23 mouse cellular contexts compared by ENCODE assay signal in the genomic region with DNA sequence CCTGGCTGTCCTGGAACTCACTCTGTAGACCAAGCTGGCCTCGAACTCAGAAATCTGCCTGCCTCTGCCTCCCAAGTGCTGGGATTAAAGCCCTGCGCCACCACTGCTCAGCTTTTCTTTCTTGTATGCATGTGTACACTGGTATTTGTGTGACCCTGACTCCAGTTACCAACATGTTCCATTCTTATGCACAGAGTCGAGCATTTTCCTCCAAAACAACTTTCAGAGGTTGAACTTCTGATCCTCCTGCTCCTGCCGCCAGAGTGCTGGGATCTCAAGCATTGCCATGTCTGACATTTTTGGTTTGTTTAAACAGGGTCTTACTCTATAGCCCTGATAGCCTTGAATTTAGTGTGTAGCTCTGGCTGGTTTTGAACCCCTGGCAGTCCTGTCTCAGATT. TPM values are rescaled to one million over a fixed set of nuclear protein-coding genes. Genes with fewer than 3 reads are reported as not detected.
DNase-seq lines count a peak whose midpoint lies in the region; TF ChIP-seq lines count a peak whose summit lies in the region.
"Had no signal": no experiment of that assay in that cellular context is flagged by ENCODE, and none has a peak within 500 bp of the region (broad histone marks: within the 10 kb centered on the region; RNA-seq: fewer than 3 reads in every experiment).

No protein-coding gene starts in this region.

- H3K27me3 ChIP-seq in cerebellum, adult 2 months (ENCODE audit: control insufficient read depth, insufficient read depth, low read length), result no peaks in the 10 kb centered on the region
- H3K27me3 ChIP-seq: CH12.LX; forebrain, embryonic 12.5 days; forebrain, embryonic 15.5 days; heart, embryonic 13.5 days; Patski had no signal

- no peak for TF ChIP-seq CTCF in cerebellum, adult 2 months (IDR thresholded peaks at IDR 0.05; ENCODE audit: borderline replicate concordance, insufficient read depth, low read depth, low read length)

- H3K4me1 ChIP-seq in cerebellum, adult 2 months (ENCODE audit: control insufficient read depth, insufficient read depth, low read length), result no peaks in the 10 kb centered on the region

- WGBS in cerebellum, adult 2 months, result 93% methylated on average over 4 of the region's 4 CpGs

- intact Hi-C loops in heart, postnatal 14 days (cut with DNase I), result no loop called here

- H3K27ac ChIP-seq in cerebellum, adult 2 months (ENCODE audit: insufficient read depth, low read length), result no peak overlapping the region
- H3K27ac ChIP-seq: forebrain, embryonic 12.5 days; forebrain, embryonic 15.5 days; heart, adult 2 months; heart, embryonic 10.5 days; heart, embryonic 13.5 days; hindbrain, embryonic 14.5 days had no signal

- peak; percentile 39 for DNase-seq in heart, adult 11 months
- DNase-seq in heart, postnatal 14 days, result no peak
- DNase-seq in testis, postnatal 10 days (ENCODE audit: low spot score), result peak; percentile 18
- no peak for DNase-seq in testis, postnatal 14 days (ENCODE audit: low spot score)
- DNase-seq in R1 (ENCODE audit: low read depth, low spot score), result peak; percentile 86
- DNase-seq in cerebellum, adult 2 months, result no peak
- no peak for DNase-seq in ovary, adult 18-20 months (ENCODE audit: low spot score)
- DNase-seq: adrenal gland, adult 8-10 months; adrenal gland, postnatal 25 days; B cell, adult 2 months; cerebellum, adult 11-12 months; cerebellum, adult 9-10 months; cerebellum, postnatal 14 days; gastrocnemius, postnatal 25 days; heart, adult 2 months had no signal

- H3K4me3 ChIP-seq in cerebellum, adult 2 months (replicated peaks; ENCODE audit: insufficient read depth, low read depth, low read length), result no peak overlapping the region
- H3K4me3 ChIP-seq: forebrain, embryonic 12.5 days; forebrain, embryonic 15.5 days; heart, adult 2 months; heart, embryonic 10.5 days; heart, embryonic 13.5 days had no signal

- TF ChIP-seq POLR2A in cerebellum, adult 2 months (IDR thresholded peaks at IDR 0.05; ENCODE audit: borderline replicate concordance, insufficient read depth, low read length), result no peak

RNA-seq across cellular contexts. Expression of gene Nhsl1, which starts 15.4 kb away (rescaled TPM):
- 10 to 100 TPM; 20.2 to 21.6 TPM for total RNA-seq in heart, postnatal 14 days (2021)
- 16.7 and 18.4 TPM in 2 replicates for polyA plus RNA-seq in cerebellum, adult 2 months (2012; rRNA removed)
- polyA plus RNA-seq: G1E had no signal

Comparison
In these comparisons a context has a peak if more than half of its experiments do, and no peak if none do; other contexts are left out.
1. DNase-seq: peak in heart, adult 11 months (single experiment), testis, postnatal 10 days (single experiment) and R1 (single experiment); none in heart, postnatal 14 days (0 of 2), testis, postnatal 14 days (single experiment), cerebellum, adult 2 months (0 of 2) and ovary, adult 18-20 months (single experiment).